Mouse (Mus musculus): ENCODE data around the gene Klb.

The Klb gene

DNA sequence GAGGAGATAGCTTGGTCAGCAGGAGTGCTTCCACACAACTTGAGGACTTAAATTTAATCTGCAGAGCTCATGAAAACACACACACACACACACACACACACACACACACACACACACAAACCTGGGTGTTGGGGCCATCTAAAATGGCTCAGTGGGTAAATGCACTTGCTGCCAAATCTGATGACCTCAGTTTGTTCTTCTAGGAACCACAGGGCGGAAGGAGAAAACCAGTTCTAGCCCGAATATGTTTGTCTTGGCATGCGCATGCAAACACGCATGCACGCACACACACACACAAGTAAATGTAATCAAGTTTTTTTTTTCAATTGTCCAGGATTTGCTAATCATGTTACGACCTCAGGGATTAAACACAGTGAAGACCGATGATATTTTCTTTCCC, 23.4 kb downstream of the Klb start:
- DNase-seq (ENCODE audit: low read depth, low spot score): no peak

DNA sequence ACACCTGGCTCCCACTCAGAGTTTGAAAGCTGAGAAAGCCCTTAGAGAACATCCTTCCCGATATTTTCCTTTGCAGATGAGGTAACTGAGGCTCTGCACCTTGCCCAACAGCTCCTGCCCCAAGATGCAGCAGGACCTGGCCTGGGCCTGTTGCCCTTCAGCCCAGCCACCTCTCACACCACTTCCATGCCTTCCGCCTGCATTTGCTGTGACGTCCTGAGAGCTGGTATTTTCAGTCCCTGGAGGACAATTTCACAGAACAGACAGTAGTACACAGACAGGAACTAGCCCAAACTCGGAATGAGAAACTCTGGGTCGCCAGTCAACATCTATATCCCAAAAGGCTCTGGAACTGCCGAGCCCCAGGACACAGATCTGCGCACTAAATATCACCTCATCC, 26.6 kb downstream of the Klb start:
- DNase-seq (ENCODE audit: low read depth, low spot score): no peak

DNA sequence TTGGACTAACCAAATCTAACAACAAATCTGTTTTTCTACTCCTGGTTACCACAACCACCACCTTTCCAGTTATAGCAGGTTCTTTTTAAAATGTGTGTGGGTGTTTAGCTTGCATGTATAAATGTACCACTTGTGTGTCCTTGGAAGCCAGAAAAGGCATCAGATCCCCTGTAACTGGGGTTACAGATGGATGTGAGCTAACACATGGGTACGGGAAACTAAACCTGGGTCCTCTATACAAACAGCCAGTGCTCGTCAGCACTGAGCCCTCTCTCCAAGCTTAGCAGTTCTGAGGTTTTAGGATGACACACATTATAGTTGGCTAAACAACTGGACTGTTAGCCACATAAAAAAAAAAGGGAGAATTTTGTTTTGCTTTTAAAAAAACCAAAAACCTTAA, 37.6 kb downstream of the Klb start:
- peak; percentile 35 for DNase-seq (ENCODE audit: low read depth, low spot score)

DNA sequence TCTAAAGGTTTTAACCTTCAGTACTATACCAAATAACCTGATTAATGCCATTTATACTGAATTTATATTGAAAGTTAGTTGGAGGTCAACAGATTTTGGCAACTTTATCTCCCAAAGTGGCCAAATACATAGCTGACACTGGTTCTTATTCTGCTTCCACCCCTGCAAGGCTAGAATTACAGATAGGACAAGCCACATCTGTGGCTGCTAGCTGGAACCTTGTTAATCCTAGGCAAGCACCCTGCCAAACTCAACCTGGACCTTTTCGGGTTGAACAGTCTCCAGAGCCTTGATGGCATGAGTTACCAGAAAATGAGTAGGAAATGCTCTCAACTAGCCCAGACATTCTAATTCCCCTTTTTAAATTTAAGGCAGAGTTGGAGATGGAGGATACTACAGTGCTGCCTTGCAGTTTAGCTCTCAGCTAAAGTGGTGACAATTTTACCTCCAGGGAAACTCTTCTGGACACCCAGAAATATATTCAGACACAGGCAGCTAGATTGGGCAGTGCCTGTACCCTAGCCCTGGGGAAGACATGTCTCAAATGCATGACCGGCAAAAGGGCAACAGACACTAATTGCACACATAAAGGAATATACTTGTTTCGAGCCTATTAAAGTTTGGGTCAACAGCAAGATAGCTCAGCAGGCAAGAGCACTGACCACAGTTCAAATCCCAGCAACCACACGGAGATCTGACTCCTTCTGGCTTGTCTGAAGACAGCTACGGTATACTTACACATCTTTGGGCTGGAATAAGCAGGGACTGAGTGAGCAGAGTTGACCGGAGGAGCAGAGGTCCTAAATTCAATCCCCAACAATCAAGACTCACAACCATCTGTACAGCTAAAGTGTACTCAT, 39.1 kb downstream of the Klb start:
- no peak for DNase-seq (ENCODE audit: low read depth, low spot score)

DNA sequence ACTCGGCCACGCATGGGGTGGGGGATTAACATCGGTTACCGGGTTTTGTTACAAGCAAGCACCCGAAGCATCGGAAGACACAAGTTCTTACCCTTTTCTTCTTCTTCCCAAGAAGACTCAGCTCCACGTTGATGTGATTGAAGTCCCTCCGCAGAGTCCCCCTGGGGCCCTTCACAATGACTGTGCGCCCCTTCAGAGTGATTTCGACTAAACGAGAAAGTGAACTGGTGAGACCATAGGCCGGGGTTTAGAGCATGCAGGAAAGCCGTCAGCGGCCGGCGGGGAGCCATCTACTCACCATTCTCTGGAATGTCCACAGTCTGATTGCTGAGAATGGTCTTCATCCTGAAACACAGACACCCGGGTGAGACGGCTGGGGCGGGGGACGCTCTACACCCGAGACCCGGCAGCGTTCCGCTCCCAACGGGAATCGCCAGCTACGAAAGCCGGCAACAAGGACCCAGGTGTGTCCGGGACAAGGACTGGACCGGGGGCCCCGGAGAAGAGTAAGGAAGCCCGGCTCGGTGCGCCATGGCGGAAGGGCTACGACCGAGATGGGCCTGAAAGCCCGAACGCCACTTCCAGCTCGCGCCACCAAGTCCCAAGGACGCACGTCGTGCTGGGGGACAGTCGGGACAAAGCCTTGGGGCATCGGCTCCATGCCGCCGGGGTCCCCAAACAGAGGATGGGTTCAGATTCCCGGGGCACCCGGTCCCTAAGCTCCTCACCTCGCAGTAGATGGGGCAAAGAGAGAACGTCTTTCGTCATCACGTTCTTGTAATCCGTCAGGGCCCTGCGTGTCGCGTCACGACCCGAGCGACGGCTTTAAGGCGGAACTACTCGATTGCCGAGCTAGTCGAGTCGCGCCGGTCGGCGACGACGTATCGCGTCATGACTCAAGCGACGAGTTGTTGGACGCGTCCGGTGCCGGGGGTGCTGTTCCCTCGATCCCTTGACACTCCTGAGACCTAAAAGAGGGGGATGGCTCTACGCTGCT, 42.8 kb downstream of the Klb start, which contains the start of the genes Rpl9 and Lias:
Gene Rpl9, minus strand, starts transcription at position 797 of the 997 bp plus-strand sequence.
Gene Lias, plus strand, starts transcription at position 850 of the 997 bp plus-strand sequence.
- DNase-seq (ENCODE audit: low read depth, low spot score): peak; percentile 99

DNA sequence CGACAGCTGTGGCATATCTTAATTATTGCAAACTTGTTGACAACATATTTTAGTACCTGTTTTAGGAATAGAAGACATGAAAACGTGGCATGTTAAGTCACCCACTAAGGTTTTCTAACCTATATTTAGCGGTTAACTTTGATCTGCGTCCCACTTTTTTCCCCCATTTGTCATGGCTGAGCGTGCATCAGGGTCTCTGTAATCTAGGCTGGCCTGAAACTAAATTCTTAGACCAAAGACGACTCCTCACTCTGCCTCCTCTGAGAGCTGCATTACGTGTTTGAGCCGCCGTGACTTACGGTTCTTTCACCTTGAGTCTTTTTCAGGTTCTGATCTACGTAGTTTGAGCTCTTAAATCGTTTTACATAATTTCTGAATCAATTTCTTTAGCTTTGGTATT, 43.6 kb downstream of the Klb start:
- peak; percentile 20 for DNase-seq (ENCODE audit: low read depth, low spot score)

DNA sequence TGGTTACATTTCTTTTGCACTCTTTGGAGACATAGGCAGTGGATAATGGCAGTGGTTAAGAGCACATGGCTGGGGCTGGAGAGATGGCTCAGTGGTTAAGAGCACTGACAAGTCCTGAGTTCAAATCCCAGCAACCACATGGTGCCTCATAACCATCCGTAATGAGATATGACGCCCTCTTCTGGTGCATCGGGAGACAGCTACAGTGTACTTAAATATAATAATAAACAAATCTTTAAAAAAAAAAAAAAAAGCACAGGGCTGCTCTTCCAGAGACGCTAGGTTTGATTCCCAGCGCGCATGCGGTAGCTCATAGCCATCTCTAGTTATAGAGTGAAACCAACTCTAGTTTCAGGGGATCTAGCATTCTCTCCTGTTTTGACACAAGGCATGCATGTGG, 46.3 kb downstream of the Klb start:
- no peak for DNase-seq (ENCODE audit: low read depth, low spot score)

DNA sequence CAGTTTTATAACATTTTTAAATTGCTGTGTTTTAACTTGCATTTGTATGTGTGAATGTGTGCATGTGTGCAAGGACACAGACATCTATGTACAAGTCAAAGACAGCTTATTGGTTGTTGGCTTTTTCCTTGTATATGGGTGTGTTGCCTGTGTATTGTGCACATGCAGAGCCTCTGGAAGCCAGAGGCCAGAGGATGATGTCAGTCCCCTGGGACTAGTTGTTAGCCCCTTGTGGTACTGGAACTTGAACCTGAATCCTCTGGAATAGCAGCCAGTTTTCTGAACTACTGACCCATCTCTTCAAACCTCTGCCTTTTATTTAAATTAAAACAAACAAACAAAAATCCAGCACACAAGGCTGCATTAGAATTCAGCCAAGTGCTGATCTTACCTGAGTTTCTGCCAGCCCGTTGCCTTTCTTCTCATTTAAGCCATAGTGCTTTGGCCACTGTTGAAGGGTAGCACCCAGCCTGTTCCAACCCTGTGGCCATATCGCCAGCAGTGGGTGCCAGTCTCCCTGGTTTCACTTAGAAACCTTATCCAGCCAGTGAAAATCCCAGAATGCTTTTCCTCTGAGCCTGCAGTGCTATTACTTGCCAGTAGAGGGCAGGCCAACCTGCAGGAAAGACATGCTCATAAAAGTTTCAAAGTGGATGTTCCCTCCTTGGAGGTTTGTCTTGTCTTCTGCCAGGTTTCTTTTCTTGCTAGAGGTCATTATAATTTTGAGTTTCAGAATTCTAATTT, 53.3 kb downstream of the Klb start:
- DNase-seq (ENCODE audit: low read depth, low spot score): peak; percentile 89

DNA sequence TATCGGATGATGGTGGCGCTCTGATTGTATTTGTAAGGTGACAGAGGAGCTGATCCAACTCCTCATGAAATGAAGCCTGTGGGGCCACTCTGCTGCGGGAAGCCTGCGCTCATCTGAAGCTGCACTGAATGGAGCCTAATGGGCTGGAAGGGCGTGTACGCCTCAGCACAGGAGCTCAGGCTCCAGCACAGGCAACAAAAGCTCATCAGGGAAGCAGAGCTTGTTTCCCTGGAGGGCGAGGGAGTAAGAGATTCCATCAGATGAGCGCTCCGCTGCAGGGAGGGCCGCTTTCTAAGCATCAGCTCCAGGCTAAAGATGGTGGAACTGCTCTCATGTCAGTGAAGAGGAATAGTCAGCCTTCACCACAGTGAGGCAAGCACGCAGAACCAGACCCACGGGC, 59.9 kb downstream of the Klb start:
- DNase-seq (ENCODE audit: low read depth, low spot score): peak; percentile 43

DNA sequence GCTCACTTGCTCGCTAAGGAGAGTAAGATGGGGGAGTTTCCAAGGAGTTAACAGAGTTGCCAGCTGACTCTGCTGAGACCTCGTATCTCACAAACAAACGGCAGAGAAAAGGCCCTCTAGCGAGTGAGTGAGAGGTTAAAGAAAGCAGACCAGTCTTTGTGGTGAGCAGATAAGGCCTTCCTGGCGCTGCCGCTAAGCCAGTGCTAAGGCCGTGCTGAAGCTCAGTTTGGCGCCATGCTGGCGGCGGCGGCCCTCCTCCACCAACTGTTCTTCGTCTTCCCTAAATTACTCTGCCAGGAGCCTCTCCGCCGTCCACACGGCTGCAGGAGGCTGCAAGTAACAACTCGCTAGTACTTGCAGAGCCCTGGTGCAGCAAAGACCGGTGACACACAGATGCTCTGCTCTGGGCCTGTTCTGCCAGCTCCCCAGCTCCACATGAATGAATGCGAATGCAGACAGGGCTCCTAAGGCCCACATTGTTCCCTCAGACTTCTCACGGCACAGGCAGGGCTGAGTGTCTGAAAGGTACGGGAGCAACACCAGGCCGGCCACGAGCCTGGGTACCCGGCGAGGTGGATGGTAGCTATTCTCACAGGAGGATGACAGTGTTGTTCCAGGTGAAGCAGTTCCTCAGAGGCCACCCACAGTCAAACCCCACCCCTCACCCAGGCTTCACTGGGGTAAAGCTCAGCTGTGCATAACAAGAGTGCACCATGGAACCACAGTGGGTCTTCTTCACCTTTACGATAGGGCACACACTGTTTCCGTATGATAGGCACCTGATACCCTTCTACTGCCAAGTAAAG, 67.7 kb downstream of the Klb start:
- peak; percentile 39 for DNase-seq (ENCODE audit: low read depth, low spot score)

DNA sequence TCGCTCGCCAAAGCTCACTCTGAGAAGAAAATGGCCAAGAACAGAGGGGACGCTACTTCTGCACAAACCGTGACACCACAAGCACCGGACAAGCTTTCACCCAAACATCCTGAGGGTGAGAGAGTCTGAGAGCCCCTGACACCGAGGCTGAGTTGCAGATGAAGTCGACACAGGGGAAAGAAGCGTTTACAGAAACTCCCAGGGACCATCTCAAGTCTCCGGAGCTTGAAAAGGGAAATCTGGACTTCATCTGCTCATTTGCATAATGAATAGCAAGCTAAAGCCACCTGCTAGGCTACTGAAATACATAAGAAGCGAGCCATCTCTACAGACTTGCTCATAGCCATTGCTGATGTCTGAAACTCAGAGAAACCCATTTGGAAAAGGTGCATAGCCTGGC, 71.0 kb downstream of the Klb start:
- DNase-seq (ENCODE audit: low read depth, low spot score): no peak

DNA sequence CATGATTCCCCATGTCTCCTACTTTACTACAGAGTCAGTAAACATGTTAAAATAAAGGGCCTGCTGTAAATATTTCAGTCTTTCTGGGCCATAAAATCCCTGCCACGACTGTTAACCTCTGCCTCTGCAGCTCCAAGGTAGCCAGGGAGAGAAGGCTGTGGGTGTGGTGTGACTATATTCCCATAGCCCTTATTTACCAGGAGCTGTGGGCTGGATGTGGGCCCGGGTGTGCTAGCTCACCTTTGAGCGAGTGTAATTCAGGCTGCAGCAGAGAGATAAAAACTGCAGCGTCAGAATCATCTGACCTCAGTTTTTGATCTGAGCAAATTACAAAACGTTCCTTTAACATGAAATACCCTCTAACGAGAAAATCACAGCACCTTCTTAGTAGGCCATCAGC, 72.7 kb downstream of the Klb start:
- no peak for DNase-seq (ENCODE audit: low read depth, low spot score)

DNA sequence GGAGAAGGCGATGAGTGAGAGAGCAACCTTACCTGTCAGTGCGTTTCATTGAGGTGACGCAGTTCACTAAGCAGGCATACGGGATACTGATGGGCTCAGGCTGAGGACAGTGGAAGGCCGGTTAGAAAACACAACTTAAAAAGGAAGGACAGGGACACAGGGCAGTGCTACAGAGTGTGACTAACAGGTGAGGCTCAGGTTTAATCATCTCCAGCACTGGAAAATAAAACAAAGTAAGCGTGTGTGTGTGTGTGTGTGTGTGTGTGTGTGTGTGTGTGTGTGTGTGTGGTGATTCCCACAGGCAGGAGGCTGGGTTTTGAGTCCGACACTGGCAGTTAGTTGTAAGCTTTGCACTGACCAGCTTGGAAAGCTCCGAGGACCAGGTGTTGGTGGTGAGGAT, 74.7 kb downstream of the Klb start:
- no peak for DNase-seq (ENCODE audit: low read depth, low spot score)

DNA sequence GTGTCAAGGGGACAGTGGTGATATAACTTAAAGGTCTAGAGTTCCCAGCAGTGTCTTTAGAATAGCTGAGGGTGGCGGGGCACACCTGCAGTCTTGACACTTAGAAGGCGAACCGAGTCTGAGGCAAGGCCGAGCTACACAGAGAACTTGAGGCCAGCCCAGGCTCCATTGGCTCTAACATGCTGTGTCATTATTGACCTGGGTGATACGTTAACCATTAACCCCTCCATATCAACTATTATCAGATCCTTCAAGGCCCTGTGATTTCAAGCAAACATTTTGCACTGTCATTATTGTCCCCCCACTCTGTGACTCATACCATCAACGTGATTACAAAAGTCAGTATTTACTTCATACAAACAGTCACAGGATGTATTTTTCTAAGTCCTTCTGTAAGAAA, 76.1 kb downstream of the Klb start:
- no peak for DNase-seq (ENCODE audit: low read depth, low spot score)

DNA sequence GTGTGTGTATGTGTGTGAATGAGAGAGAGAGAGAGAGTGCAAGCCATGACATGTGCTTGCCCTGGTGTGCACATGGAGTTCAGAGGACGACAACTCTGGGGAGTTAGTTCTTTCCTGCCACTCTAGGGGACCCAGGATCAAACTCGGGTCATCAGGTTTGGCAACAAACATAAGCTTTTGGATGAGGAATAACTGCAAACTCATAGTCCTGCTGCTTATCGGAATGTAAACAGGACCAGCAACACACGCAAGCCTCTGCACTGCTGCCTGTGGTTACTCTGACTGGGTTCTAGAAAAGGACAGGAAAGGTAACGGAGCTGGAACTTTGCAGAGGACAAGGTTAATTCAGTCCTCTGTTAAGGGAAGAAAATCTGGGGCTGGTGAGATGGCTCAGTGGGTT, 77.1 kb downstream of the Klb start:
- DNase-seq (ENCODE audit: low read depth, low spot score): no peak

DNA sequence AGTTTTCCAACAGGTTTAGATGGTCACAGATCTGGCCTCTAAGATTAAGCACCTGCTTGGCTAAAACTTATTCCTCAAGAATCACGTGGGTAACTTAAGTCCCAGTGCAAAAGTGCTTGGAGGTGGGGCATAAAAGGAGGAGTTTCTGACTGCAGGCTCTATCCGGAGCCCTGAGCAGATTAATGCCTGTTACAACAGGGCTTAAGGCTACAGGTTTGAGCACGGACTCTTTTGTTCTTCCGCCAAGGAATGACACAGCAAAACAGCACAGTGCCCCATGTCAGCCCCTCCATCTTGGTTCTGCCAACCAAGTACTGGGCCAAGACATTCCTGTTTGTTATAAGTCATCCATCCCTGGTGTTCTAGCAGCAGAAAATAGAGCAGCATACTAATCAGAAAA, 80.2 kb downstream of the Klb start:
- no peak for DNase-seq (ENCODE audit: low read depth, low spot score)

DNA sequence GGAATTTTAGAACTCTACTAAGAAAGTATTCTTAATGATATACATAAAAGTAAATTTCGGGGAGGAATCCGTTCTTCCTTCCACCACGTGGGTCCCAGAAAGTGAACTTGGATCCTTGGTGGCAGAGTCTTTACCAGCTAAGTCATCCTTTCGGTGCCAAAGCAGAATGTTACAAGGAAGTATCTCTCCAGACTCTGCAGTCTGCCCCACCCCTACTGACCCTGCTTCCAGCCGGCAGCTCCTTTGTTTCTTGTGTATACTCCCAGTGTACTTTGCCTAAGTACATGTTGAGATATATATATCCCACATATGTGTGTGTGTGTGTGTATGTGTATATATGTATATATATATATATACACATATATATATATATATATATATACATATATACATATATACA, 81.3 kb downstream of the Klb start:
- no peak for DNase-seq (ENCODE audit: low read depth, low spot score)
